Mouse (Mus musculus): ENCODE data around the gene Dek. TPM values are rescaled to one million over a fixed set of nuclear protein-coding genes. Genes with fewer than 3 reads are reported as not detected.

The Dek gene
- polyA plus RNA-seq, 1 experiment from 2014 or later, result 100.0 TPM

DNA sequence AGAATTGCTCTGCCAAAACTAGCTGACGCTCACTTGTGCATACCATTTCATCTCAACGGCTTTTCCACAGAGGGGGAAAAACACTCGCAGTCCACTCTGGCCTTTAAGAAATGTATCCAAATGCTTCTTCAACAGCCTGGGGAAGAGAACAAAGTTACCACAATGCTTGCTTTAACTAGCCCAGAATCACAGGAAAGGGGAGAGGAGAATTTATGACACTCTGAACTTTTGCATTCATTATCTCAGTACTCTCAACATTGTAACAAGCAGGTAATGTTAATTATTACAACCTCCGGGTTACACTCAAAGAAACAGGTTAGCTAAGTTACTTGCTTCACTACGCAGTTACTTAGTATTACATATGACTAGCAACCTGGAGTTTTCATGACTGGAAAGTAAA is 65.9 kb downstream of the Dek start:
- ATAC-seq (ENCODE audit: low read depth), result no peak
- no peak overlapping the region for H3K9ac ChIP-seq (replicated peaks; ENCODE audit: low read depth, low read length)
- no peaks in the 10 kb centered on the region for H3K27me3 ChIP-seq (ENCODE audit: control insufficient read depth, insufficient read depth, low read length)
- H3K9me3 ChIP-seq (ENCODE audit: control insufficient read depth, low read length), result no peaks in the 10 kb centered on the region
- H3K4me2 ChIP-seq (ENCODE audit: low read depth, low read length), result no peak overlapping the region
- WGBS, result 86% methylated on average over 5 of the region's 5 CpGs
- peaks cover 5% of the 10 kb centered on the region; the same call in 1 of the 2 replicates for H3K4me1 ChIP-seq (ENCODE audit: control insufficient read depth, insufficient read depth, low read length)
- no peak overlapping the region for H3K27ac ChIP-seq (ENCODE audit: low read depth, low read length)
- no peak overlapping the region for H3K4me3 ChIP-seq (ENCODE audit: low read depth, low read length)
- no peaks in the 10 kb centered on the region for H3K36me3 ChIP-seq (ENCODE audit: control insufficient read depth, insufficient read depth, low read length)

DNA sequence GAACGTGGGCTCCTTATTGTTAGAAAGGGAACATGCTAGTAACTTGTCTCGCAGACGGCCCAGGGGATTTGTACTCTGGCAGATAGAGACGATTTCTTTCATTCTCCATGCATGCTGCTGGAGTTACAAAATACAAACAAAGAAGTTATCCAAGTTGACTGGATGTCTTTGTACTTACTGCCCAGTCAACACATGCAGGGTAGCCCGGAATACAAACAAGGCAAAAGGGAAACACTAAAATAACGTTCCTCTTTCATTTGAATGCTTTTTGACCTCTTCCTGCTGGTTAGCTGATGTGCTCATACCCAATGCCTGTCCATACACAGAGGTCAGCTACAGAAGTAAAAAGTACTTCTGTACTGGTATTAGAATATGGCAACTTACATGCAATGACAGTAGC is 68.1 kb downstream of the Dek start:
- WGBS, result 81% methylated on average over 6 of the region's 6 CpGs

More for the DNA sequence above, 68.1 kb downstream of the Dek start:
- Histone ChIP-seq H3K4me2 (ENCODE audit: low read depth, low read length) (no peak overlapping the region), H3K27me3 (ENCODE audit: control insufficient read depth, insufficient read depth, low read length) (no peaks in the 10 kb centered on the region), H3K9ac (replicated peaks; ENCODE audit: low read depth, low read length) (no peak overlapping the region), H3K9me3 (ENCODE audit: control insufficient read depth, low read length) (no peaks in the 10 kb centered on the region), H3K27ac (ENCODE audit: low read depth, low read length) (no peak overlapping the region), H3K4me1 (ENCODE audit: control insufficient read depth, insufficient read depth, low read length) (no peaks in the 10 kb centered on the region), H3K36me3 (ENCODE audit: control insufficient read depth, insufficient read depth, low read length) (no peaks in the 10 kb centered on the region), H3K4me3 (ENCODE audit: low read depth, low read length) (no peak overlapping the region)
- no peak for ATAC-seq (ENCODE audit: low read depth)

Other genes with a start within 250 kb of the Dek start
- gene Kif13a, start 176.3 kb downstream of the Dek start, polyA plus RNA-seq (2014; fragmentation: Nextera tagmentation; extraction: Ambion mirVana), result 10.4 and 14.1 TPM in 2 replicates
- gene Nhlrc1, start 91.4 kb downstream of the Dek start, polyA plus RNA-seq (2014; fragmentation: Nextera tagmentation; extraction: Ambion mirVana), result 14.6 and 15.1 TPM in 2 replicates
- gene Kdm1b, start 62.7 kb downstream of the Dek start, polyA plus RNA-seq (2014; fragmentation: Nextera tagmentation; extraction: Ambion mirVana), result 18.3 and 21.5 TPM in 2 replicates
- gene Tpmt, start 61.5 kb downstream of the Dek start, polyA plus RNA-seq (2014; fragmentation: Nextera tagmentation; extraction: Ambion mirVana), result 21.0 and 21.5 TPM in 2 replicates
- 1.3 and 1.6 TPM in 2 replicates for gene Rnf144b, start 16.5 kb upstream of the Dek start, polyA plus RNA-seq (2014; fragmentation: Nextera tagmentation; extraction: Ambion mirVana)